13 mouse cellular contexts compared by ENCODE assay signal in genomic region chr7:75329740-75330142, GRCm38 (mm10). TPM values are rescaled to one million over a fixed set of nuclear protein-coding genes. Genes with fewer than 3 reads are reported as not detected.
DNase-seq lines count a peak whose midpoint lies in the region; ATAC-seq and TF ChIP-seq lines count a peak whose summit lies in the region.
"Had no signal": no experiment of that assay in that cellular context is flagged by ENCODE, and none has a peak within 500 bp of the region (broad histone marks: within the 10 kb centered on the region; RNA-seq: fewer than 3 reads in every experiment).

No protein-coding gene starts in this region.

- no peak overlapping the region for H3K4me3 ChIP-seq in hindbrain, embryonic 13.5 days
- H3K4me3 ChIP-seq in neural tube, embryonic 14.5 days (ENCODE audit: low read depth, low read length) = no peak overlapping the region
- H3K4me3 ChIP-seq in lung, adult 2 months (replicated peaks; ENCODE audit: extremely low read depth, low read depth, low read length) = no peak overlapping the region

- intact Hi-C loops in gastrocnemius, postnatal 14 days (cut with DNase I; ENCODE audit: low total_unique reads) = no loop called here

- no peak overlapping the region for H3K9ac ChIP-seq in hindbrain, embryonic 13.5 days
- H3K9ac ChIP-seq in neural tube, embryonic 14.5 days (replicated peaks; ENCODE audit: low read depth, low read length) = no peak overlapping the region

- H3K4me1 ChIP-seq in hindbrain, embryonic 13.5 days (replicated peaks) = peaks cover 19% of the 10 kb centered on the region
- H3K4me1 ChIP-seq in neural tube, embryonic 14.5 days (ENCODE audit: control insufficient read depth, insufficient read depth, low read length) = peaks cover 13% of the 10 kb centered on the region; the same call in 1 of the 2 replicates
- H3K4me1 ChIP-seq in lung, adult 2 months (ENCODE audit: control insufficient read depth, insufficient read depth, low read length) = no peaks in the 10 kb centered on the region

- H3K36me3 ChIP-seq in hindbrain, embryonic 13.5 days = no peaks in the 10 kb centered on the region
- no peaks in the 10 kb centered on the region for H3K36me3 ChIP-seq in neural tube, embryonic 14.5 days (ENCODE audit: control insufficient read depth, insufficient read depth, low read length)

- peak; percentile 5 for DNase-seq in gastrocnemius, postnatal 10 days
- DNase-seq in gastrocnemius, postnatal 14 days = no peak
- peak; percentile 90 for DNase-seq in cerebellum, adult 8-10 months
- DNase-seq in lung, adult 18-20 months = no peak
- no peak for DNase-seq in lung, adult 2 months
- DNase-seq: adrenal gland, postnatal 25 days; kidney, adult 11 months; lung, postnatal 36 days; thymus, postnatal 25 days had no signal

- 31% methylated on average over 3 of the region's 3 CpGs for WGBS in hindbrain, embryonic 13.5 days
- 26% methylated on average over 3 of the region's 3 CpGs for WGBS in neural tube, embryonic 14.5 days
- WGBS in lung, adult 2 months = 63% methylated on average over 3 of the region's 3 CpGs

- H3K4me2 ChIP-seq in hindbrain, embryonic 13.5 days = no peak overlapping the region
- H3K4me2 ChIP-seq in neural tube, embryonic 14.5 days (ENCODE audit: low read depth, low read length) = no peak overlapping the region
- H3K4me2 ChIP-seq: liver, embryonic 11.5 days had no signal

- H3K27ac ChIP-seq in hindbrain, embryonic 13.5 days = peak overlapping the region; percentile 66; the same call in 1 of the 2 replicates
- peak overlapping the region; percentile 57; the same call in 1 of the 2 replicates for H3K27ac ChIP-seq in neural tube, embryonic 14.5 days (ENCODE audit: low read depth, low read length)

- TF ChIP-seq POLR2A in lung, adult 2 months (IDR thresholded peaks at IDR 0.05; ENCODE audit: borderline replicate concordance, extremely low read depth, low read depth, low read length) = no peak

- no peaks in the 10 kb centered on the region for H3K27me3 ChIP-seq in hindbrain, embryonic 13.5 days
- no peaks in the 10 kb centered on the region for H3K27me3 ChIP-seq in neural tube, embryonic 14.5 days (ENCODE audit: control insufficient read depth, insufficient read depth, low read length)

- ATAC-seq in hindbrain, embryonic 13.5 days (ENCODE audit: low FRiP score) = peak; percentile 59; the same call in 1 of the 2 replicates
- ATAC-seq in neural tube, embryonic 14.5 days (ENCODE audit: low read depth) = peak; percentile 68
- ATAC-seq in granulocyte monocyte progenitor cell, adult 5-6 weeks (replicated peaks; ENCODE audit: poor library complexity, severe bottlenecking) = no peak

- TF ChIP-seq CTCF in lung, adult 2 months (IDR thresholded peaks at IDR 0.05; ENCODE audit: insufficient read depth, low read length) = no peak

- H3K9me3 ChIP-seq in hindbrain, embryonic 13.5 days = no peaks in the 10 kb centered on the region
- no peaks in the 10 kb centered on the region for H3K9me3 ChIP-seq in neural tube, embryonic 14.5 days (ENCODE audit: control insufficient read depth, low read length)

RNA-seq across cellular contexts. Expression of gene Sv2b, which starts 20.7 kb away (rescaled TPM):
- total RNA-seq in gastrocnemius, postnatal 10 days (2021) = 1 to 10 TPM; 1.1 to 1.2 TPM
- 1 to 10 TPM in 1 of 2 experiments, under 1 TPM in 1; 0.94 to 1.1 TPM for total RNA-seq in gastrocnemius, postnatal 14 days (2021)
- polyA plus RNA-seq in hindbrain, embryonic 13.5 days (2015; fragmentation: Nextera tagmentation; extraction: Ambion mirVana) = 8.9 and 9.5 TPM in 2 replicates
- 18.9 and 20.6 TPM in 2 replicates for polyA plus RNA-seq in neural tube, embryonic 14.5 days (2014; fragmentation: Nextera tagmentation; extraction: Ambion mirVana)
- polyA plus RNA-seq in lung, adult 2 months (2012; rRNA removed) = 0.08 and 0.28 TPM in 2 replicates
- total RNA-seq in granulocyte monocyte progenitor cell, adult 5-6 weeks (2014; fragmentation: Nextera tagmentation) = not detected in 2 replicates
- total RNA-seq in granulocyte monocyte progenitor cell, adult 5-6 weeks (2017) = not detected in 2 replicates

Comparison
In these comparisons a context has a peak if more than half of its experiments do, and no peak if none do; other contexts are left out.
1. DNase-seq: peak in gastrocnemius, postnatal 10 days (single experiment) and cerebellum, adult 8-10 months (single experiment); none in gastrocnemius, postnatal 14 days (single experiment), lung, adult 18-20 months (0 of 2) and lung, adult 2 months (single experiment).